Mouse (Mus musculus): ENCODE results near the gene Fubp3.

DNA sequence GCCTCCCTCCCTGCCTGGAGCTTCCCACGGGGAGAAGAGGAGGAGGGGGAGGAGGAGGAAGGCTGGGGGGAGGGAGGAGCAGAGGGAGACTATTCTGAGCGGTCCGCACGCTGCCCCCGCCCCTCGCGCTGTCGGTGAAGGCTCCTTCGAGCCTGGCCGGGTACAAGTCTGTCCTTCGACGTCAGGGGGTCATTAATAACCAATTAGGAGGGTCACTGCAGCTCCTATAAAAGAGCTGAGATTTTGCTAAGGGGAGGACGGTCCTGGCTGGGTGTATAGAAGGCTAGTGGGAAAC, 67.0 kb downstream of the Fubp3 start:
- TF ChIP-seq POLR2A (IDR thresholded peaks at IDR 0.05; ENCODE audit: low read depth, low read length) (no peak), CTCF (conservative IDR thresholded peaks at IDR 0.05; ENCODE audit: insufficient read depth, insufficient read length, low read depth, low read length) (no peak)

All from kidney, adult 2 months (tissue).